Mouse (Mus musculus) neural tube, embryonic 14.5 days (tissue): ENCODE results near the gene Dlg4. TPM values are rescaled to one million over a fixed set of nuclear protein-coding genes. Genes with fewer than 3 reads are reported as not detected.

Source experiments
- ATAC-seq: fragments of 200-750 bp; cut with Nextera tagmentation; 2 replicates; pipeline ENCODE4 v1.8.0; 2017; ENCODE audit warnings: low read depth, mild to moderate bottlenecking, moderate TSS enrichment, moderate library complexity
- H3K27ac ChIP-seq: fragments of 300-500 bp; sonication (generic); 2 replicates; pipeline ENCODE4 v1.5.1; 2014; ENCODE audit warnings: low read depth, mild to moderate bottlenecking, control low read depth, low read length, moderate library complexity, mixed read lengths
- H3K27me3 ChIP-seq: fragments of 300-500 bp; sonication (generic); 2 replicates; pipeline ENCODE4 v1.6.1; 2014; ENCODE audit warnings: low read length; ENCODE audit not compliant: control insufficient read depth, insufficient read depth
- H3K36me3 ChIP-seq: fragments of 300-500 bp; sonication (generic); 2 replicates; pipeline ENCODE4 v1.6.1; 2014; ENCODE audit warnings: low read length, mixed read lengths; ENCODE audit not compliant: control insufficient read depth, insufficient read depth
- H3K4me1 ChIP-seq: fragments of 300-500 bp; sonication (generic); 2 replicates; pipeline ENCODE4 v1.6.1; 2014; ENCODE audit warnings: low read length; ENCODE audit not compliant: control insufficient read depth, insufficient read depth
- H3K4me2 ChIP-seq: fragments of 300-500 bp; sonication (generic); 2 replicates; pipeline ENCODE4 v1.6.1; 2014; ENCODE audit warnings: mild to moderate bottlenecking, low read depth, low read length, control low read depth
- H3K4me3 ChIP-seq: fragments of 300-500 bp; sonication (generic); 2 replicates; pipeline ENCODE4 v1.5.1; 2014; ENCODE audit warnings: low read depth, low read length, control low read depth, mixed read lengths
- H3K9ac ChIP-seq: fragments of 300-500 bp; sonication (generic); replicated peaks from 2 replicates; pipeline ENCODE4 v1.6.1; 2014; ENCODE audit warnings: low read depth, mild to moderate bottlenecking, control low read depth, low read length, mixed read lengths
- H3K9me3 ChIP-seq: fragments of 300-500 bp; sonication (generic); 2 replicates; pipeline ENCODE4 v1.6.1; 2016; ENCODE audit warnings: low read length; ENCODE audit not compliant: control insufficient read depth
- WGBS: fragments of 180-500 bp; shearing (Covaris S2); extraction: QIAGEN DNeasy Blood & Tissue Kit; methylation state at CpG from one replicate; pipeline ENCODE4 v1.1.7; 2014; 5-methylcytosine and 5-hydroxymethylcytosine counted together
- microRNA counts: library from miRNA; unstranded; fragments of <30 nt; microRNA quantifications from one replicate; lab custom pipeline; 2016
- microRNA-seq: library from miRNA; unstranded; fragments of <30 nt; microRNA quantifications from one replicate; pipeline ENCODE4, GENCODE M21; 2016
- polyA plus RNA-seq: library from polyadenylated mRNA; unstranded; fragments of >200 nt; fragmentation: Nextera tagmentation; extraction: Ambion mirVana; gene quantifications from 2 replicates; pipeline ENCODE4 v1.2.1, GENCODE M21; 2014

The Dlg4 gene
- polyA plus RNA-seq, 1 experiment from 2014 or later, result 31.6 TPM

- ATAC-seq, result no peak
- no peaks in the 10 kb centered on the region for H3K4me1 ChIP-seq
These were observed 64.3 kb downstream of the Dlg4 start for GRCm38 (mm10) chr11:70080803-70081590.

GRCm38 (mm10) chr11:70084563-70084962, 67.8 kb downstream of the Dlg4 start:
- 90% methylated on average over 8 of the region's 8 CpGs for WGBS
- ATAC-seq, result no peak
- H3K4me2 ChIP-seq, result no peak overlapping the region
- H3K9ac ChIP-seq, result no peak overlapping the region
- no peaks in the 10 kb centered on the region for H3K27me3 ChIP-seq
- no peak overlapping the region for H3K27ac ChIP-seq
- H3K9me3 ChIP-seq, result no peaks in the 10 kb centered on the region
- no peaks in the 10 kb centered on the region for H3K36me3 ChIP-seq
- H3K4me3 ChIP-seq, result no peak overlapping the region
- H3K4me1 ChIP-seq, result no peaks in the 10 kb centered on the region

More at GRCm38 (mm10) chr11:70080803-70081590, 64.3 kb downstream of the Dlg4 start:
- no peaks in the 10 kb centered on the region for H3K36me3 ChIP-seq
- H3K4me2 ChIP-seq, result no peak overlapping the region
- H3K4me3 ChIP-seq, result no peak overlapping the region
- H3K27ac ChIP-seq, result no peak overlapping the region
- 86% methylated on average over 15 of the region's 15 CpGs for WGBS
- no peaks in the 10 kb centered on the region for H3K9me3 ChIP-seq
- no peaks in the 10 kb centered on the region for H3K27me3 ChIP-seq
- H3K9ac ChIP-seq, result no peak overlapping the region

- Histone ChIP-seq H3K4me3 (no peak within 1 kb of the TSS), H3K9ac (no peak within 1 kb of the TSS), H3K27ac (no peak within 1 kb of the TSS), H3K27me3 (no peaks in the 10 kb centered on the region), H3K4me2 (no peak within 1 kb of the TSS), H3K36me3 (no peaks in the 10 kb centered on the region), H3K9me3 (no peaks in the 10 kb centered on the region), H3K4me1 (no peaks in the 10 kb centered on the region)
- ATAC-seq, result no peak
- 79% methylated on average over 12 of the region's 12 CpGs for WGBS
These were observed 75.4 kb downstream of the Dlg4 start, which contains the start of gene Asgr2 for GRCm38 (mm10) chr11:70091986-70092783. Gene Asgr2 (plus strand): TSS chr11:70092644.

MicroRNAs encoded within 50 kb of the gene (microRNA counts, 519-probe panel; counts per million panel counts)
- not detected for microRNA mmu-miR-324-3p (lab: Ali Mortazavi, UCI)
- microRNA mmu-miR-324-5p (lab: Ali Mortazavi, UCI), result 4,698 counts per million, percentile 61 among the panel's probes with 10 or more counts

Small RNA genes within 50 kb of the gene (microRNA-seq; reads per million reads assigned to microRNA genes)
- gene Gm44349, result not detected
- gene Mir324, result 2,758 reads per million, percentile 86 among the genes with 10 or more reads in this experiment

Other genes with a start within 250 kb of the Dlg4 start
- gene Chrnb1, start 221.0 kb upstream of the Dlg4 start, polyA plus RNA-seq, result 0.78 and 1.3 TPM in 2 replicates
- 6.4 and 9.1 TPM in 2 replicates for gene Fgf11, start 215.1 kb upstream of the Dlg4 start, polyA plus RNA-seq
- gene Tmem102, start 211.3 kb upstream of the Dlg4 start, polyA plus RNA-seq, result 0.68 and 0.76 TPM in 2 replicates
- gene Gm39566, start 201.6 kb upstream of the Dlg4 start, polyA plus RNA-seq, result not detected in 2 replicates
- gene Spem2, start 198.5 kb upstream of the Dlg4 start, polyA plus RNA-seq, result 0.16 TPM in 1 of 2 replicates, not detected in the other
- gene Spem1, start 194.8 kb upstream of the Dlg4 start, polyA plus RNA-seq, result 0.35 and 0.40 TPM in 2 replicates
- 24.2 and 31.3 TPM in 2 replicates for gene Nlgn2, start 179.2 kb upstream of the Dlg4 start, polyA plus RNA-seq
- 306 and 377 TPM in 2 replicates for gene Tmem256, start 178.4 kb upstream of the Dlg4 start, polyA plus RNA-seq
- 36.3 and 51.8 TPM in 2 replicates for gene Plscr3, start 170.6 kb upstream of the Dlg4 start, polyA plus RNA-seq
- gene Tnk1, start 158.2 kb upstream of the Dlg4 start, polyA plus RNA-seq, result 0.28 TPM in 1 of 2 replicates, not detected in the other
- gene Tmem95, start 138.9 kb upstream of the Dlg4 start, polyA plus RNA-seq, result not detected in 2 replicates
- 0.80 and 2.0 TPM in 2 replicates for gene Kctd11, start 135.5 kb upstream of the Dlg4 start, polyA plus RNA-seq
- gene Acap1, start 121.4 kb upstream of the Dlg4 start, polyA plus RNA-seq, result 0.17 and 0.33 TPM in 2 replicates
- 7.1 and 7.8 TPM in 2 replicates for gene 2810408A11Rik, start 116.0 kb upstream of the Dlg4 start, polyA plus RNA-seq
- 26.2 and 27.8 TPM in 2 replicates for gene Neurl4, start 115.9 kb upstream of the Dlg4 start, polyA plus RNA-seq
- gene Gps2, start 103.1 kb upstream of the Dlg4 start, polyA plus RNA-seq, result 58.5 and 65.4 TPM in 2 replicates
- 1,037 and 1,095 TPM in 2 replicates for gene Eif5a, start 95.0 kb upstream of the Dlg4 start, polyA plus RNA-seq
- 5.9 and 11.1 TPM in 2 replicates for gene Ybx2, start 81.1 kb upstream of the Dlg4 start, polyA plus RNA-seq
- 2.7 and 3.7 TPM in 2 replicates for gene Slc2a4, start 68.8 kb upstream of the Dlg4 start, polyA plus RNA-seq
- 0.33 and 0.88 TPM in 2 replicates for gene Cldn7, start 52.2 kb upstream of the Dlg4 start, polyA plus RNA-seq
- gene Ctdnep1, start 35.8 kb upstream of the Dlg4 start, polyA plus RNA-seq, result 26.5 and 27.1 TPM in 2 replicates
- gene Elp5, start 34.4 kb upstream of the Dlg4 start, polyA plus RNA-seq, result 159 and 175 TPM in 2 replicates
- gene Gabarap, start 25.8 kb upstream of the Dlg4 start, polyA plus RNA-seq, result 609 and 643 TPM in 2 replicates
- gene Phf23, start 21.2 kb upstream of the Dlg4 start, polyA plus RNA-seq, result 28.8 and 37.8 TPM in 2 replicates
- gene Dvl2, start 16.3 kb upstream of the Dlg4 start, polyA plus RNA-seq, result 19.0 and 19.2 TPM in 2 replicates
- 49.5 and 57.2 TPM in 2 replicates for gene Acadvl, start 1.5 kb upstream of the Dlg4 start, polyA plus RNA-seq
- gene Asgr1, start 37.1 kb downstream of the Dlg4 start, polyA plus RNA-seq, result 3.7 TPM in 1 of 2 replicates, not detected in the other
- gene Asgr2, start 75.7 kb downstream of the Dlg4 start, polyA plus RNA-seq, result 0.26 TPM in 1 of 2 replicates, not detected in the other
- 0.20 and 0.68 TPM in 2 replicates for gene Mgl2, start 113.4 kb downstream of the Dlg4 start, polyA plus RNA-seq
- gene Clec10a, start 139.3 kb downstream of the Dlg4 start, polyA plus RNA-seq, result 1.1 TPM in 1 of 2 replicates, not detected in the other
- gene Slc16a11, start 195.8 kb downstream of the Dlg4 start, polyA plus RNA-seq, result 3.0 and 4.0 TPM in 2 replicates
- gene Slc16a13, start 204.1 kb downstream of the Dlg4 start, polyA plus RNA-seq, result 10.4 and 13.2 TPM in 2 replicates
- gene Bcl6b, start 212.9 kb downstream of the Dlg4 start, polyA plus RNA-seq, result 1.8 and 5.7 TPM in 2 replicates
- gene 0610010K14Rik, start 221.0 kb downstream of the Dlg4 start, polyA plus RNA-seq, result 160 and 161 TPM in 2 replicates
- 12.7 and 13.3 TPM in 2 replicates for gene Gm21988, start 222.9 kb downstream of the Dlg4 start, polyA plus RNA-seq
- 389 and 413 TPM in 2 replicates for gene Rnasek, start 222.9 kb downstream of the Dlg4 start, polyA plus RNA-seq
- 0.08 and 2.1 TPM in 2 replicates for gene Alox12, start 238.4 kb downstream of the Dlg4 start, polyA plus RNA-seq